Mouse (Mus musculus): ENCODE data around the gene Mylpf.

DNA sequence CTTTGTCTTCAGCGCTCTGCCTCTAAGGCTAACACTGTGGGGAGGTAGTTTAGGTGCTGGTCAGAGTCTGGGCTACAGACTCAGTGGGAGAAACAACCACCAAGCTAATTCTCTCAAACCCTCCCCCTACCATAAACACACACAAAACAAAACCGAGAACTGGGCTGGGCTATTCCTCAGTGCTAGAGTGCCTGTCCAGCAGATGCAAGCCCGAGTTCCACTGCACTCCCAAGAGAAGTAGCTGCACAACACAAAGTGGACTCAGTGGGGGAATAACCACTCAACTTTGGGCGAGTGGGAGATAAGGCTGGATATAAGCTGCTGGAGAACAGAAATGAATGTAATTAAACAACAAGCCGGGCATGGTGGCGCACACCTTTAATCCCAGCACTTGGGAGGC, 18.0 kb upstream of the Mylpf start:
- no peak for TF ChIP-seq CTCF (IDR thresholded peaks at IDR 0.05; ENCODE audit: insufficient read depth, low read depth, low read length)
- no peak for TF ChIP-seq POLR2A (IDR thresholded peaks at IDR 0.05; ENCODE audit: insufficient read depth, low read depth, low read length)
